Mouse (Mus musculus) cerebellum, adult 18-20 months (tissue): ENCODE data around the gene Gm45711.
"Not testable (repeated sequence)": the region's sequence is repeated elsewhere in the genome, so short reads cannot be mapped to it uniquely, and the experiment has no call there.

ENCODE experiments used
- DNase-seq, 2 experiments: peaks; one replicate each; pipeline ENCODE4 v3.0.0; 2021

The Gm45711 gene

DNA sequence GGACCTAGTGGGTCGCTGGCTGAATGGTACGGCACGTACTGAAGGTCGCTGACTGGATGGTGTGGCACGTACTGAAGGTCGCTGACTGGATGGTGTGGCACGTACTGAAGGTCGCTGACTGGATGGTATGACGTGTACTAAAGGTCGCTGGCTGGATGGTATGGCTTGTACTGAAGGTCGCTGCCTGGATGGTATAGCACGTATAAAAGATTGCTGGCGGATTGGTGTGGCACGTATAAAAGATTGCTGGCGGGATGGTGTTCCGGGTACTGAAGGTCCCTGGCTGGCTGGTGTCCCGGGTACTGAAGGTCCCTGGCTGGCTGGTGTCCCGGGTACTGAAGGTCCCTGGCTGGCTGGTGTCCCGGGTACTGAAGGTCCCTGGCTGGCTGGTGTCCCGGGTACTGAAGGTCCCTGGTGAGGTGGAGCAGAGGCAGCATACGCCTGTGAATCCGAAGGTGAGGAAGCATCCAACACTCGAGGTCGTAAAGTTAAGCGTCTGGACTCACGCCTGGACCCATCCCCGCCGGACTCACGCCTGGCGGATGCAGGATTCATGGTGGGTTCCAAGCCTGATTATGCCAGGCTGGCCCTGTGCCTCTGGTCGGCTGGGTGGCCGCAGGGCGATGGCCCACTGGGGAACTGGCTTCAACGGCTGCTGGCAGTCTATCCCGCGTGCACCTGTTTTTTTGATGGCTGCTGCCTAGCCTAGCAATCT is at the start of gene Gm45711, which contains the start of gene Cmtm1:
Gm45711 (minus strand) TSS at position 641 of the 715 bp plus-strand sequence.
Cmtm1 (minus strand) TSS at position 705 of the 715 bp plus-strand sequence.
- peak; percentile 26 to 55 for DNase-seq

- DNase-seq, result no peak
Observed at GRCm38 (mm10) chr8:104358637-104359036, 48.8 kb upstream of the Gm45711 start.

DNA sequence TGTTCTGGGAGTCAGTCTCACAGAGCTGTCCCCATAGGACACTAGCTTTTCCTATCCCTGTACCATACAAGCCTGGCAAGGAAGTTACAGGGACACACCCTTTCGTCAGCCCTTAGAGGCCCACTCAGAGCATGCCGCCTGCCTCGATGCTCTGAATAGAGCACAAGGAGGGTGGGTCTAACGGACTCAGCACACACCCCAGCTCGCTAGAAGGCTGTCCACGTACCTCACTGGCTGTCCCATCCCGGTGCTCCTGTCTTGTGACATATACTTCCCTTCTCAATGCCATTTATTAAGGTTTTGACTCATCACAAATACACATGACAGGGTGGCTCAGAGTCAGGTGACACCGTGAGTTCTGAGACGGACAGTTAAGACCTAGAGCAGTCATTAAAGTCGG is 44.6 kb upstream of the Gm45711 start:
- DNase-seq, result no peak

GRCm38 (mm10) chr8:104353186-104353585 is 43.3 kb upstream of the Gm45711 start:
- DNase-seq, result no peak

GRCm38 (mm10) chr8:104350047-104350446 is 40.2 kb upstream of the Gm45711 start:
- no peak for DNase-seq

- no peak for DNase-seq
Observed at GRCm38 (mm10) chr8:104348971-104349370, 39.1 kb upstream of the Gm45711 start.

GRCm38 (mm10) chr8:104346706-104347105 is 36.8 kb upstream of the Gm45711 start:
- no peak for DNase-seq

GRCm38 (mm10) chr8:104344622-104345021 is 34.7 kb upstream of the Gm45711 start:
- DNase-seq, result no peak

DNA sequence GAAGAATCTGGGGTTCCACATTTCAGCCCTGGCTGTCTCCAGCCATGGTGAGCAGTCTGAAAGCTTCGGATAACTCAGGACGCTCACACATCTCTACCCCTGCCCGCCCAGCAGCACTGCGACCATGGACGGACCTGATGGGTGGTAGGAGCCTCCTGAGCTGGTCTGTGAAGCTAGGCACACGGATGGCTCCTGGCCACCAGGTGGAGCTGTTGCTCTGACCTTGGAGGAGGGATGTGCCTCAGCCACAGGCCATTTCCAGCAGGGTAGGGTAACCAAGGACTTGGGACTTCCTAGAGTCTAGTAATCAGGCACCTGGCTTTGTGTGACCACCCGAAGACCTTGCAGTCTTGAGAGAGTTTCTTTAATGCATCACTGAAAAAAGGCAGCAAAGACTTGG is 34.1 kb upstream of the Gm45711 start:
- peak; percentile 90 to 93 for DNase-seq

GRCm38 (mm10) chr8:104342426-104342825 is 32.5 kb upstream of the Gm45711 start:
- no peak for DNase-seq

- DNase-seq, result no peak
Observed at GRCm38 (mm10) chr8:104341678-104342077, 31.8 kb upstream of the Gm45711 start.

DNA sequence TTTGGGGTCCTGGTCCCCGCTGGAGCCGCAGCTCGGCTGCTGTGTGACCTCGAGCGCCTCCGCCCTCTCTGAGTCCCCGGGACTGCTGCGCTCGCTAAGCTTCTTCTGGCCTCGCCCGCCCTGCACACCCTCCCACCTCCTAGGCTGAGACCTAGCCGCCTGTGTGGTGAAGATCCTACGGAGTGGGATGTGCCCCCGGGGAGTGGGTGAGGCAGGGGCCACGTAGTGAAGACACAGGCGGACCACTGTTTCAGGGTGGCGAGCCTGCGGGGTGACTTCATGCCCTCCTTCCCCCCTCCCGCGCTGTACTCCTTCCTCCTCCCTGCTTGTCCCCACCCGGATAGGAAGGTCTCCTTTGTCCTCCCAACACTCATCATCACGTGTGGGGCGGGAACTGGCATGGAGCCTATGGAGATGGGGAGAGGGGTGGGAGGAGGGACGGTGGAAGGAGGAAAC is 31.3 kb upstream of the Gm45711 start:
- DNase-seq, result no peak

DNA sequence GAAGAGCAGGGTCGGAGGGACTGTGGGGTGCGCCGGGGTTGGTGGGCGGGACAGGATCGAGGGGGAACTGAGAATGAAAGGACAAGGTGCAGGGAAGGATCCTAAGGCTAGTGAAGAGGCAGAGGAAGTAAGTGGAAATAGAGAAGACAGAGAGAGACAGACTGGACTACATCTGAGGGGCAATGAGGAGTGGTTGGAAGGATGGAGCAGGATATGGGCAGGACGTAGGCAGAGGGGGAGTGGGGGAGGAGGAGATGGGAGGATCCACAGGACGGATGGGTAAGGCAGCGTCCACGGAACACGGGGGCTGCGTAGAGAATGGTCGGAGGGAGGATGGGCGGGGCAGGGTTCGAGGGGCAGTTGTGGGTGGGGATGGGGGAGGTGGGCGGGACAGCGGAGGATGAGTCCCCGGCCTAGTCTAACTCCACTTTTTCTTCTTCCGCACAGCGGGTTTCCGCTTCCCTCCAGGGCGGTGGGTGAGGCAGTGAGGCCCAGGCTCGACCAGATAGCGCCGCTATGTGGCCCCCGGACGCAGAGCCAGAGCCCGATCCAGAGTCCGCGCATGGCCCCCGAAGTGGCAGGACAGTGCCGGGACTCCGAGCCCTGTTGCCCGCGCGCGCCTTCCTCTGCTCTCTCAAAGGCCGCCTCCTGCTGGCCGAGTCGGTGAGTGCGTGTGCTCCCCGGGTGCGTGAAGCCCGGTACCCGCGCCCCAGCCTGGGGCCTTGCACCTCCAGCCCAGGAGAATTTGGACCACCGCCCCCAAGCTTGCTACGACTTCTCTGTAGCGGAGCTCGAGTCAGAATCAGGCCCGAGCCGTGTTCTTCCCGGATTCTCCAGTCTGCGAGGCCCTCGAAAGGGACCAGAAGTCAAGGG is 30.6 kb upstream of the Gm45711 start:
- peak; percentile 60 to 64 for DNase-seq

DNA sequence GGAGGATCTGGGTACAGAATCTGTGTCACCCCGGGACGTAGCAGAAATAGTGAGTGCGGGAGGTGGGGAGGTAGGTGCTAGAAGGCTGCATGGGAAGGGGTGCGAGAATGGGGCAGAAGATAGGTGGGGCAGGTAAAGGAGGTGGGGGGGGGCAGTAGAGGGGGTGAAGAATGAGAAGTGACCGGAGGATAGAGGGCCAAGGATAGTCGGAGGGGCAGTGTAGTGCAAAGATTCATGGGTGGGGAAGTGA is 30.0 kb upstream of the Gm45711 start:
- DNase-seq, result no peak

DNA sequence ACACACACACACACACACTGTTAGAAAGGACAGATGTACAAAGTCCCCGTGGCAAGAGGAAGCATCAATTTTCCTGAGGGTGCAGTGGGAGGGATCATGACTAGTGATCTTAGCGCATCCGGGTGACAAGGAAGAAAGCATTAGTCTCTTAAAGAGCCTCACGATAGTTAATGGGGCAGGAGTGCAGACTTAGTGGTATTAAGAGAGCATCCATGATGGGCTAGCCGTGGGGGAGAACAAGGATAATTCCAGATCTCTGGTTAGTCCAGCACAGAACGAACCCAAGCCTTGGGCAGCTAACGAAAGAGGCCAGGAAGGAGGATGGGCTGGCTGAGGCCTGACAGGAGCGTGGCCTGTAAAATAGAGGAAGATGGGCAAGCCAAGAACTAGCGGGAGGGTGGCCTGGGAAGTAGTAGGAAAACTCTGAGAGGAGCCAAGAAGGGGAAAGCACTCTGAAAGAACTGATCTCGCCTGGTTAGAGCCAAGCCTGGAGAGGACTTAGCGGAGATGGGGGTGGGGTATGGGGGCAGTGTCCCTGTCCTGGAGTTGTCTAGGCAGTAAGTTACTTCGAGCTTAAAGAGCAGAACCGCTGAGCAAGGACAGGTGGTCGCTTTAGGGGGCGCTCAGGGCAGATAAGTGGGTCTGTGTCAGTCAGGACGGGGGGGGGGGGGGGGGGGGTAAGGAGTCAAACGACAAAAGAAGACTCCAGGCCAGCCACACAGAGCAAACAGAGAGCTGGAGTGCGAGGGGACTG is 29.5 kb upstream of the Gm45711 start, which contains the start of gene Cmtm3:
Cmtm3 (plus strand) TSS at position 182 of the 754 bp plus-strand sequence.
- no peak for DNase-seq

DNA sequence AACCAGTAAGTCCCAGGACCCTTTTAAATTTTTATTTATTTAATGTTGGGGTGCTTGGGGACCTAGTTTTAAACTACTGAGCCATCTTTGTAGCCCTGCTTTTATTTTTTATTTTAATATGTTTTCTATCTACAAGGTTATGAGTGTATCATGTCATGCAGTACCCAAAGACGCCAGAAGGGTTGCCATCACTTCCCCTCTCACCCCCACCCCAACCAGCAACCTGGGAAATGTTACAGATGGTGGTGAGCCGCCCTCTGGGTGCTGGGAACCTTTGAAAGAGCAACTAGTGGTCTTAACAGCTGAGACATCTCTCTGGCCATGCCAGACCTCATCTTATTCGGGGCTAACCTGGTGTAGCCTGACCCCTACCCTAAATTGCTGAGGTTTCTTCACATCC is 28.0 kb upstream of the Gm45711 start:
- no peak for DNase-seq

DNA sequence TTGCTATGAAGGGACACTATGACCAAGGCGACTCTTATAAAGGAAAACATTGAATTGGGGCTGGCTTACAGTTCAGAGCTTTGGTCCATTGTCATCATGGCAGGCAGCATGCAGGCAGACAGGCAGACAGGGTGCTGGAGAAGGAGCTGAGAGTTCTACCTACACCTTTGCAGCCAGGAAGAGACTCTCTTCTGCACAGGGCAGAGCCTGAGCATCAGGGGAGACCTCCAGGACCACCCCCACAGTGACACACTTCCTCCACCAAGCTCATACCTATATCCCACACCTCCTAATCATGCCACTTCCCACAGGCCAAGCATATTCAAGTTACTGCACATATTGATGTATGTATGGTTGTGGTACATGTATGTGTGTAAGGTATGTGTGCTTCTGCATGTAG is 26.9 kb upstream of the Gm45711 start:
- no peak for DNase-seq

DNA sequence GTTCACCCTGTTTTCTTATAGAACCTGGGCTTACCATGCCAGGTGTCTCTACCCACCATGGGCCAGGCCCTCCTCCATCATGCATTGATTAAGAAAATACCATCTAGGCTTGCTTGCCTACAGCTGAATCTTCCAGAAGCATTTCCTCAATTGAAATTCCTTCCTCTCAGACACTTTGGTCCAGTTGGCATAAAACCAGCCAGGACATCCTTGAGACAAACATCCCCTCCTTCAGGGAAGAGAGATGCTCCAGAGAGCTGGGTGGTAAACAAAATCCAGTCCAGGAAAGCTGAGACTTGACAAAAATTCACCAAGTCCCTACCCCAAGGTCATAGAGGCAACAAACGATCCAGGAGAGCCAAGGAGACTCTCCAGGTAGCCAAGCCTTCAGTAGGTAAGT is 24.3 kb upstream of the Gm45711 start:
- no peak for DNase-seq

DNA sequence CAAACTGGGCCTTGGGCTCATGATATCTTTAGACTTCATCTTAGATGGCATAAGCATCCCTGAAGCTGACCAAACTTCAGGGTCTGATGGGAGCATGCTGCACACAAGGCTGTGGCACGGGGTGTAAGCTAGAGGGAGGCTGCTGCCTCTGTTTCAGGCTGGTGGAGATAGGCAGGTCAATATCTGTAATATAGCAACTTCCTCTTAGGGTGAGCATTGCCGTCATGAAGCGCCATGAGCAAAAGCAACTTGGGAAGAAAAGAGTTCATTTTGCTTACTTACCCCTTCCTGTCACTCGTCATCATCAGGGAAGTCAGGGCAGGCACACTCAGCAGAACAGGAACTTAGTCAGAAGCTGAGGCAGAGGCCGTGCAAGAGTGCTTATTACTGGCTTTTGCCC is 23.9 kb upstream of the Gm45711 start:
- DNase-seq, result no peak

DNA sequence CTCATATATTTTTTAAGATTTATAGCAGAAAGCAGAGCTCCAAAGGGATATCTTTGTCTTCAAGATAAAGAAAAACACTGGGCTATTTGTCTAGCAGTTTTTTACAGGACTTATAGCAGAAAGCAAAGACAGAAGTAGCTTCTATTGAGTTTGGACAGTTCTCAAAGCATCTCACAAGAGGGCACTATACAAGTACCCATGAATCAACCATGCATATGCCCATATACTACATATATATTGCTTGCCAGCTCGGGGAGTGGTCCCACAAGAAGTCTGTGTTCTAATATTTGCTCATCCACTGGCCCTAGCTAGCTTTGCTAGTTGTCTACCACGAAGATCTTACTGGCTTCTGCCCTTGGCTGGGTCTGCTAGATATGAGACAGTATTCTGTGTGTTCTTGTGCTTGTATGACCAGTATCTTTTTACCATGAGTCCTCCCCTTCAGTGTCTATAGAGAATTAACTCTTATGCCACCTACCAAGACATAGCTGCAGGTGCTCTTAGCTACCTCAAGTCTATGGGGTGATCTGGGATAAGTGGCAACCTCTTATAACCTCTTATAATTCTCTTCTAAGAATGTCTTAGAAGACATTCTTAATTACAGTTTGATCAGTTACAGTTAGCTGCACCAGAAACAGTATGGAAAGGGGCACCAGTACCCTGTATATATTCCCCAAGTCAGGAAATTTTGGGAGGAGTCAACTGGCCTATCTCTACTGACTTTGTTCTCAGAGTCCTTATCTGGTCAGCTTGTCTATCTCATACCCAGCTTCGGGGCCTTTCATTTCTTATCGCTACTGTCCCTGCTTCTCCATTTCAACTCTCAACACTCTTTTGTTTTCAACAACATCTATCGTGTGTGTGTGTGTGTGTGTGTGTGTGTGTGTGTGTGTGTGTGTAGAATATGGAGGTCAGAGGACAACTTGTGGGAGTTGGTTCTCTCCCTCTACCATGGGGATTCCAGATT is 23.1 kb upstream of the Gm45711 start:
- DNase-seq, result no peak

- not testable (repeated sequence) for DNase-seq
Observed at GRCm38 (mm10) chr8:104321930-104322329, 12.0 kb upstream of the Gm45711 start, which contains the start of gene Cmtm2b. TSS of gene Cmtm2b (plus strand) at chr8:104322230.

GRCm38 (mm10) chr8:104321267-104321666 is 11.4 kb upstream of the Gm45711 start, which contains the start of gene Gm11020:
TSS of gene Gm11020 (plus strand) at chr8:104321567.
- not testable (repeated sequence) for DNase-seq
